Mouse (Mus musculus): ENCODE results near the gene Ndst4. TPM values are rescaled to one million over a fixed set of nuclear protein-coding genes. Genes with fewer than 3 reads are reported as not detected.

Ndst4 gene
- polyA plus RNA-seq, 1 experiment from 2014 or later: 0.11 TPM

DNA sequence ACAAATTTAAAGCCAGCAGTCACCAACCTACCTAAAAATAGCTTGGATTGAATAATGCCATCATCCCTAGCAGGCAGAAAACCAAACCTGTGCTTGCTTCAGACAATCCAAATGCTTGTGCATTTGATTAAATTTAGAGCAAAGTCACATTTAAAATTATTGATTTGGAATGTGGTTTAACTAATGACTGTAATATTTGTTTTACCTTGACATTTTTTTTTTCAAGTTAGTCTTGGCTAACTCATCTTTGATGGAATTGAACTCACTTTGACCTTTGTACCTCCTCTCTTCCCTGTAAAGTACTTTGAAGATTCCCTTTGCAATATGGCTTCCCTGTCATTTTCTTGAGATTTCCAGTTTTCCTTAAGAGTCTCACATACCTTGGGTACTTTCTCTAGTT, 356.8 kb downstream of the Ndst4 start:
- no peak overlapping the region for H3K4me2 ChIP-seq (ENCODE audit: low read length)
- H3K4me1 ChIP-seq (replicated peaks; ENCODE audit: insufficient read depth, low read length): no peaks in the 10 kb centered on the region
- no peak overlapping the region for H3K4me3 ChIP-seq (replicated peaks; ENCODE audit: low read depth, low read length)
- no peak for ATAC-seq (replicated peaks; ENCODE audit: low FRiP score, low read depth)
- no peaks in the 10 kb centered on the region for H3K27me3 ChIP-seq (ENCODE audit: insufficient read depth, low read length)
- TF ChIP-seq CTCF (IDR thresholded peaks at IDR 0.05; ENCODE audit: low read depth): no peak
- no peak overlapping the region for H3K27ac ChIP-seq
- H3K9ac ChIP-seq (ENCODE audit: low read depth, low read length): no peak overlapping the region
- no peaks in the 10 kb centered on the region for H3K36me3 ChIP-seq (ENCODE audit: insufficient read depth, low read length)
- H3K9me3 ChIP-seq (replicated peaks; ENCODE audit: low read length): no peaks in the 10 kb centered on the region
- no peak for DNase-seq (ENCODE audit: low spot score)

Data from kidney, postnatal 0 days (tissue).